Mouse (Mus musculus) activated CD4-positive, CD25-positive, alpha-beta regulatory T cell, adult 4 months (primary cell): ENCODE results near the gene Iscu. TPM values are rescaled to one million over a fixed set of nuclear protein-coding genes. Genes with fewer than 3 reads are reported as not detected.

Source experiments
- ATAC-seq: one replicate; pipeline ENCODE4 v1.8.0; 2017
- polyA plus RNA-seq, 2 experiments: library from polyadenylated mRNA; unstranded; fragments of 100-300 nt; shearing (Covaris generic); gene quantifications; one replicate each; pipeline ENCODE4 v1.2.1; 2017

The Iscu gene
- polyA plus RNA-seq, 2 experiments from 2014 or later = 23.8 to 24.5 TPM

DNA sequence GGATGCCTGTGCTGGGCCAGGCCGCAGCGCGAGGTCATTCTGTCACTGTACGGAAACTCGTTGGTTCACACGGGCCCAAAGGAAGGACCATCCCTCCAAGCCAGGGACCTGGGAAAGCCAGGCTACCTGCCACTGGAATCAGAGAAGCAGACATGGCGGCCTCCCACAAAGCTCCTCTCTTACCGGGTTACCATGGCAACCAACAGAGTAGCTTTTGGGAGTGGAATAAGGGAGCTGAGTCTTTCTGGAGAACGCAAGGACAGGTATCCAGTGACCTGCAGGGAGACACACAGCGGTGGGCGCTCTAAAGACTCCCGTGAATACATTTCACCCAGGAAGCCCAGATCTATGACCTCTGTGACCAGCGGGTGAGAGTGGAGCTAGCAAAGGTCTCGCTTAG is 46.0 kb downstream of the Iscu start:
- no peak for ATAC-seq

DNA sequence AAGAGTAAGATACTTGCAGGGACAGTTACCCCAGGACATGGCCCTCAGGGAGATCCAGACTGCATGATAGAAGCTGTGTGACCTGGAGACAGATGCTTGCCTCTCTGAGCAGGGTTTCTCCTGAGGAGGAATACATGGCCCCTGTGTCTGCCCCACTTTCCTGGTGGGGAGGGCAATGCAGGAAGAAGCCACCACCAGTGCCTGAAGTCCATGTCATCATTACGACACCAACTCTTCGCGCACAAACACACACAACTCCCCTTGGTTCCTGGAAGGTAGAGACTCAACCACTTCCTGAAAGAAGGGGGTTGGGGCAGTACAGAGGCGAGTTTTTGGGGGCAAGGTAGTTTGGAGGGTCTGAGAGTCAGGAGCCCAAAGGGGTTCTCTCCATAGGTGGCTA is 51.7 kb downstream of the Iscu start:
- ATAC-seq = peak; percentile 44

DNA sequence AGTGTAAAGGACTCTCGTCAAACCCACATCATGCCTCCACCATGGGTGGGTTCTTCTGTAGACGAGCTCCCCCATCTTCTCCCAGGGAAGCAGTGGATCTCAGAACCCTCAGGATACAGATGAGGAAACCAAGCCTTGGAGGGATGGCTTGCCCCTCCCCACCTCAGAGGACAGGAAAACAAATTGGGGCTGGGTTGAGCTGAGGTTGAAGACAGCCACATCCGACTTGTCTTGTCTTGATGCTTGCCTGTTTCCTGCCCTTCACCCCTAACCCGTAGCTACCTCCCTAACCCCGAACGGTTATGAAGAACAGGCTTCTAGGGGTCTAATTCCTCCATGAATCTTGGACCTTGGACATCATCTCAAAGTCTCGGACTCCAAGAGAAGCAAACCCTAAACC is 53.0 kb downstream of the Iscu start:
- peak; percentile 62 for ATAC-seq

DNA sequence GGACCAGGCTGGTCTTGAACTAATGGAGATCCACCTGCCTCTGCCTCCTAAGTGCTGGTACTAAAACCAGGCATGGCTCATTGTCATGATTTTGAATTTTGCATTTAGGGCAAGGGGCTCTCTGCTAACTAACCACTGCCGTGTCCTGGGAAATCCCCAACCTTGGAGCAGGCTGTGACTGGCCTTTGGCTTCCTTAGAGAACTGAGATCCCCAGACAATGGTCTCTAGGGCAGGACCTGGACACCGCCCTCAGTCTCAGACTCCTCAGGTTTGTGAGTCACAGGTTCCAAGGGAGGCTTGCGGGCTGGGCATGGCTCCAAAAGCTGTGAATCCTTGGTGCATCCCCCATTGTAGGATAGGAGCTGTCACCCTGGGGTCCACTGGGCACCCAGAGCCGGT is 54.1 kb downstream of the Iscu start:
- no peak for ATAC-seq

Other genes starting within 250 kb of the Iscu start
- gene Cmklr1, start 122.3 kb upstream of the Iscu start, polyA plus RNA-seq = not detected
- gene 1700069L16Rik, start 48.0 kb upstream of the Iscu start, polyA plus RNA-seq = not detected
- 1 to 10 TPM; 3.3 to 5.2 TPM for gene Ficd, start 36.9 kb upstream of the Iscu start, polyA plus RNA-seq
- gene Sart3, start 238 bp upstream of the Iscu start, polyA plus RNA-seq = 10 to 100 TPM in 1 of 2 experiments, 1 to 10 TPM in 1; 8.0 to 18.9 TPM
- gene Tmem119, start 27.8 kb downstream of the Iscu start, polyA plus RNA-seq = not detected
- 100 to 1,000 TPM; 629 to 698 TPM for gene Selplg, start 59.9 kb downstream of the Iscu start, polyA plus RNA-seq
- 10 to 100 TPM; 59.2 to 70.7 TPM for gene Coro1c, start 136.0 kb downstream of the Iscu start, polyA plus RNA-seq
- 10 to 100 TPM; 15.8 to 17.9 TPM for gene Ssh1, start 221.1 kb downstream of the Iscu start, polyA plus RNA-seq
- under 1 TPM in 1 of 2 experiments, not detected in 1; 0.48 TPM for gene Dao, start 231.0 kb downstream of the Iscu start, polyA plus RNA-seq